Mouse (Mus musculus): ENCODE results near the gene Gxylt2. TPM values are rescaled to one million over a fixed set of nuclear protein-coding genes. Genes with fewer than 3 reads are reported as not detected.

The Gxylt2 gene
- polyA plus RNA-seq, 1 experiment from 2014 or later = 1.3 TPM

- 90% methylated on average over 3 of the region's 3 CpGs for WGBS
- H3K4me1 ChIP-seq = no peaks in the 10 kb centered on the region
- H3K4me3 ChIP-seq = no peak overlapping the region
- DNase-seq (ENCODE audit: extremely low spot score, low spot score) = no peak
- H3K27me3 ChIP-seq (ENCODE audit: poor library complexity, severe bottlenecking) = no peaks in the 10 kb centered on the region
- no peaks in the 10 kb centered on the region for H3K9me3 ChIP-seq
- H3K27ac ChIP-seq = no peak overlapping the region
- H3K36me3 ChIP-seq (replicated peaks) = no peaks in the 10 kb centered on the region
Measured at GRCm38 (mm10) chr6:100811731-100812130, 107.2 kb downstream of the Gxylt2 start.

- Histone ChIP-seq H3K27ac (no peak overlapping the region), H3K36me3 (replicated peaks) (no peaks in the 10 kb centered on the region), H3K4me1 (no peaks in the 10 kb centered on the region), H3K4me3 (no peak overlapping the region), H3K9me3 (no peaks in the 10 kb centered on the region), H3K27me3 (ENCODE audit: poor library complexity, severe bottlenecking) (no peaks in the 10 kb centered on the region)
- no peak for DNase-seq (ENCODE audit: extremely low spot score, low spot score)
- 82% methylated on average over 2 of the region's 2 CpGs for WGBS
Measured at GRCm38 (mm10) chr6:100821367-100821766, 116.8 kb downstream of the Gxylt2 start.

GRCm38 (mm10) chr6:100823356-100823755 lies 118.8 kb downstream of the Gxylt2 start:
- H3K9me3 ChIP-seq = no peaks in the 10 kb centered on the region
- no peak for DNase-seq (ENCODE audit: extremely low spot score, low spot score)
- peaks cover 3% of the 10 kb centered on the region; the same call in 1 of the 2 replicates for H3K4me1 ChIP-seq
- H3K27me3 ChIP-seq (ENCODE audit: poor library complexity, severe bottlenecking) = no peaks in the 10 kb centered on the region
- no peaks in the 10 kb centered on the region for H3K36me3 ChIP-seq (replicated peaks)
- WGBS = 87% methylated on average over 1 of the region's 1 CpGs
- no peak overlapping the region for H3K4me3 ChIP-seq
- no peak overlapping the region for H3K27ac ChIP-seq

GRCm38 (mm10) chr6:100824381-100824965 lies 119.9 kb downstream of the Gxylt2 start:
- Histone ChIP-seq H3K9me3 (no peaks in the 10 kb centered on the region), H3K36me3 (replicated peaks) (no peaks in the 10 kb centered on the region), H3K4me1 (peaks cover 3% of the 10 kb centered on the region; the same call in 1 of the 2 replicates), H3K27ac (no peak overlapping the region), H3K4me3 (no peak overlapping the region), H3K27me3 (ENCODE audit: poor library complexity, severe bottlenecking) (no peaks in the 10 kb centered on the region)
- WGBS = 70% methylated on average over 7 of the region's 7 CpGs
- no peak for DNase-seq (ENCODE audit: extremely low spot score, low spot score)

GRCm38 (mm10) chr6:100826046-100826445 lies 121.5 kb downstream of the Gxylt2 start:
- no peaks in the 10 kb centered on the region for H3K9me3 ChIP-seq
- no peak overlapping the region for H3K4me3 ChIP-seq
- peaks cover 5% of the 10 kb centered on the region for H3K4me1 ChIP-seq
- WGBS = 89% methylated on average over 6 of the region's 6 CpGs
- DNase-seq (ENCODE audit: extremely low spot score, low spot score) = no peak
- H3K27me3 ChIP-seq (ENCODE audit: poor library complexity, severe bottlenecking) = no peaks in the 10 kb centered on the region
- H3K36me3 ChIP-seq (replicated peaks) = no peaks in the 10 kb centered on the region
- H3K27ac ChIP-seq = no peak overlapping the region

GRCm38 (mm10) chr6:100828565-100828964 lies 124.0 kb downstream of the Gxylt2 start:
- Histone ChIP-seq H3K4me1 (peaks cover 10% of the 10 kb centered on the region), H3K27me3 (ENCODE audit: poor library complexity, severe bottlenecking) (no peaks in the 10 kb centered on the region), H3K9me3 (no peaks in the 10 kb centered on the region), H3K4me3 (no peak overlapping the region), H3K36me3 (replicated peaks) (no peaks in the 10 kb centered on the region), H3K27ac (no peak overlapping the region)
- no peak for DNase-seq (ENCODE audit: extremely low spot score, low spot score)
- 92% methylated on average over 7 of the region's 7 CpGs for WGBS

- no peak for DNase-seq (ENCODE audit: extremely low spot score, low spot score)
- WGBS = 86% methylated on average over 5 of the region's 5 CpGs
- peaks cover 15% of the 10 kb centered on the region for H3K4me1 ChIP-seq
Measured at GRCm38 (mm10) chr6:100829770-100830169, 125.2 kb downstream of the Gxylt2 start.

GRCm38 (mm10) chr6:100831188-100831587 lies 126.7 kb downstream of the Gxylt2 start:
- WGBS = 89% methylated on average over 3 of the region's 3 CpGs
- H3K27ac ChIP-seq = no peak overlapping the region
- H3K27me3 ChIP-seq (ENCODE audit: poor library complexity, severe bottlenecking) = no peaks in the 10 kb centered on the region
- peaks cover 23% of the 10 kb centered on the region for H3K4me1 ChIP-seq
- H3K9me3 ChIP-seq = no peaks in the 10 kb centered on the region
- H3K36me3 ChIP-seq (replicated peaks) = peaks cover 17% of the 10 kb centered on the region
- no peak overlapping the region for H3K4me3 ChIP-seq
- DNase-seq (ENCODE audit: extremely low spot score, low spot score) = no peak

More at GRCm38 (mm10) chr6:100829770-100830169, 125.2 kb downstream of the Gxylt2 start:
- no peaks in the 10 kb centered on the region for H3K9me3 ChIP-seq
- no peaks in the 10 kb centered on the region for H3K27me3 ChIP-seq (ENCODE audit: poor library complexity, severe bottlenecking)
- H3K27ac ChIP-seq = no peak overlapping the region
- H3K4me3 ChIP-seq = no peak overlapping the region
- peaks cover 3% of the 10 kb centered on the region; the same call in 1 of the 2 replicates for H3K36me3 ChIP-seq (replicated peaks)

GRCm38 (mm10) chr6:100831751-100832150 lies 127.2 kb downstream of the Gxylt2 start:
- H3K27me3 ChIP-seq (ENCODE audit: poor library complexity, severe bottlenecking) = no peaks in the 10 kb centered on the region
- peaks cover 21% of the 10 kb centered on the region for H3K4me1 ChIP-seq
- WGBS = 92% methylated on average over 6 of the region's 6 CpGs
- no peak for DNase-seq (ENCODE audit: extremely low spot score, low spot score)
- H3K9me3 ChIP-seq = no peaks in the 10 kb centered on the region
- no peak overlapping the region for H3K4me3 ChIP-seq
- no peak overlapping the region for H3K27ac ChIP-seq
- H3K36me3 ChIP-seq (replicated peaks) = peaks cover 22% of the 10 kb centered on the region

GRCm38 (mm10) chr6:100833355-100833754 lies 128.8 kb downstream of the Gxylt2 start, which contains the start of gene Ppp4r2:
Ppp4r2 (plus strand) TSS chr6:100833622.
- no peaks in the 10 kb centered on the region for H3K9me3 ChIP-seq
- DNase-seq (ENCODE audit: extremely low spot score, low spot score) = peak; percentile 86
- H3K36me3 ChIP-seq (replicated peaks) = peaks cover 39% of the 10 kb centered on the region
- peak within 1 kb of the TSS; percentile 90 for H3K4me3 ChIP-seq
- WGBS = under 1% methylated on average over 47 of the region's 50 CpGs
- H3K27ac ChIP-seq = peak within 1 kb of the TSS; percentile 98
- H3K27me3 ChIP-seq (ENCODE audit: poor library complexity, severe bottlenecking) = no peaks in the 10 kb centered on the region
- peaks cover 27% of the 10 kb centered on the region for H3K4me1 ChIP-seq

- DNase-seq (ENCODE audit: extremely low spot score, low spot score) = peak; percentile 62
- Histone ChIP-seq H3K9me3 (no peaks in the 10 kb centered on the region), H3K27me3 (ENCODE audit: poor library complexity, severe bottlenecking) (no peaks in the 10 kb centered on the region), H3K36me3 (replicated peaks) (peaks cover 44% of the 10 kb centered on the region), H3K4me3 (peak overlapping the region; percentile 90), H3K27ac (peak overlapping the region; percentile 98), H3K4me1 (peaks cover 30% of the 10 kb centered on the region)
- under 1% methylated on average over 53 of the region's 72 CpGs for WGBS
Measured at GRCm38 (mm10) chr6:100833811-100834481, 129.4 kb downstream of the Gxylt2 start.

GRCm38 (mm10) chr6:100834489-100835160 lies 130.1 kb downstream of the Gxylt2 start:
- H3K9me3 ChIP-seq = no peaks in the 10 kb centered on the region
- peaks cover 30% of the 10 kb centered on the region for H3K4me1 ChIP-seq
- whole genome bisulfite sequencing = 50% methylated on average over 9 of the region's 9 CpGs
- peak; percentile 17 for DNase-seq (ENCODE audit: extremely low spot score, low spot score)
- peak overlapping the region; percentile 98 for H3K27ac ChIP-seq
- no peaks in the 10 kb centered on the region for H3K27me3 ChIP-seq (ENCODE audit: poor library complexity, severe bottlenecking)
- H3K4me3 ChIP-seq = peak overlapping the region; percentile 90
- peaks cover 51% of the 10 kb centered on the region for H3K36me3 ChIP-seq (replicated peaks)

- H3K36me3 ChIP-seq (replicated peaks) = peaks cover 92% of the 10 kb centered on the region
- no peak overlapping the region for H3K27ac ChIP-seq
- H3K27me3 ChIP-seq (ENCODE audit: poor library complexity, severe bottlenecking) = no peaks in the 10 kb centered on the region
- no peak overlapping the region for H3K4me3 ChIP-seq
- DNase-seq (ENCODE audit: extremely low spot score, low spot score) = no peak
- 93% methylated on average over 4 of the region's 4 CpGs for WGBS
- H3K9me3 ChIP-seq = no peaks in the 10 kb centered on the region
- H3K4me1 ChIP-seq = no peaks in the 10 kb centered on the region
Measured at GRCm38 (mm10) chr6:100845058-100845457, 140.5 kb downstream of the Gxylt2 start.
